Mouse (Mus musculus) brain, embryonic 14.5 days (tissue): Measurements from ENCODE around the gene Hpcal4. TPM values are rescaled to one million over a fixed set of nuclear protein-coding genes. Genes with fewer than 3 reads are reported as not detected.

Experiments
- DNase-seq: peaks from one replicate; pipeline ENCODE4 v3.0.0-alpha.2; 2011; ENCODE audit warnings: low read depth
- CTCF ChIP-seq: fragments of 200-500 bp; IDR thresholded peaks from 2 replicates; pipeline ENCODE4 v1.5.1; 2012; ENCODE audit warnings: inconsistent platforms, mild to moderate bottlenecking, moderate library complexity, borderline replicate concordance; ENCODE audit not compliant: insufficient read depth, insufficient read length; ENCODE audit errors: extremely low read depth
- POLR2A ChIP-seq: fragments of 200-500 bp; IDR thresholded peaks from 2 replicates; pipeline ENCODE4 v1.6.1; 2012; ENCODE audit warnings: mild to moderate bottlenecking, inconsistent platforms, borderline replicate concordance; ENCODE audit not compliant: poor library complexity, insufficient read depth, insufficient read length, severe bottlenecking; ENCODE audit errors: extremely low read depth
- polyA plus RNA-seq: library from polyadenylated mRNA; depleted of rRNA; stranded (reverse); fragments of >200 nt; gene quantifications from 2 replicates; pipeline ENCODE4 v1.2.3, GENCODE M21; 2012; rRNA removed

Gene Hpcal4
- polyA plus RNA-seq, 1 experiment: 16.5 TPM

GRCm38 (mm10) chr4:123227707-123228106, 44.7 kb downstream of the Hpcal4 start:
- TF ChIP-seq CTCF (no peak), POLR2A (no peak)
- no peak for DNase-seq

DNA sequence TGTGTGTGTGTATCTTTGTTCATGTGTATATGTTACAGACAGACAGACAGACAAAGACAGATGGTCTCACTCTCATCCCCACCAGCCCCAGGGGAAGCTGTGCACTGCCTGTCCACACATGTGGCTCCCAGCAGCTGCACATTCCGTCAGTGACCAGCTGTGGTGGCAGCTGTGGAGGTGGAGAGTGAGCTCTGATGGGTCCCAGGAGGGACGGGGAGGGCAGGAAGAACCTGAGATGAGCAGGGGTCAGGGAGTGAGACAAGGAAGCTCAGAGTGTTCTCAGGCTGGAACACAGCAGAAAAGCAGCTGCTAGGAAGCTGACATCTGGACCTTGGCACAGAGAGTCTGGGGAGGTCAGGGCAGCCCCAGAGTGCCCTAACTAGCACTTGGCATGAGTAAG, 45.2 kb downstream of the Hpcal4 start:
- no peak for DNase-seq
- TF ChIP-seq POLR2A (no peak), CTCF (no peak)

DNA sequence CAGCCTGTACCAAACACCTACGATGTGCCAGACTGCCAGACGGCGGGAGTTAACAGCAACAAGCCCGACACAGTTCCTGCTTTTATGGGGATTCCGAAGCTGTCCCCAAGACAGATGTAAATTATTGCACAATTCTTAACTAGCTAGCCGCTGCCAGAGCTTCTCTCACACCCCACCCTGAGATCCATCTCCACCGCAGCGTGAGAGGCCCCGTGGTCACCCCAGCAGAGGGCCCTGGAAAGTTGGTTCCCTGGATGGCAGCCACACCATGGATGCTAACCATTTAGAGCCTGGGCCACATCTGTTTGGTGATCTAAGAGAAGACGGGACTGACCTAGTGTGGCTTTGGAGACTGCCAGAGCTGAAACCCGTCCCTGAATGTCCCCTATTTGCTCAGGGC, 46.1 kb downstream of the Hpcal4 start:
- no peak for TF ChIP-seq CTCF
- no peak for TF ChIP-seq POLR2A
- no peak for DNase-seq

GRCm38 (mm10) chr4:123232841-123233240, 49.8 kb downstream of the Hpcal4 start:
- TF ChIP-seq CTCF (no peak), POLR2A (no peak)
- DNase-seq: no peak

DNA sequence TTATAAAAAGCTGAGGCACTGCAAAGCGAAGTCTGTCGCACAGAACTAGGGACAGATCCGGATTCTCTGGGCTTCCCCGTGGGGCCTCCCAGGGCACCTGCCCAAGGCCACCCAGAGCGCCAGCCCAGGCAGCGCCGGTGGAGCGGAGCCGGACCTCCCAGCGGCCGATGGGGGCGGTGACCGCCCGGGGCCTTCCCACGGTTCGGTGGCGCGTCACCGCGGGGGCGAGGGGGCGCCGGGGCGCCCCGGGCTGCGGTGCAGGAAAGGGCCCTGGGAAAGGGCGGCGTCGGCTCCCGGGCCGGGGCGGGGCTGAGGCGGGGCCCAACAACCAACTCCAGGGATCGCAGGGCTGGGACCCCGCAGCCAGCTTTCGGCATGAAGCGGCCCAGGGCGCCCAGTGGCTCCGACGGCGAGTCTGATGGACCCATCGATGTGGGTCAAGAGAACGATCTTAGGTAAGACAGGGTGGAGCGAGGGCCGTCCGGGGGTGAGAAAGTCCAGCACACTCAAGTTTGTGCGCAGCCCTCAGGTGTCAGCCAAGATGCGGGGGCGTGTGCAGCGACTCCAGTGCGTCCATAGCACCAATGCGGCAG, 50.6 kb downstream of the Hpcal4 start, which contains the start of gene Heyl:
TSS of gene Heyl (plus strand) at position 65 of the 593 bp plus-strand sequence.
- DNase-seq: no peak
- no peak for TF ChIP-seq POLR2A
- TF ChIP-seq CTCF: no peak

GRCm38 (mm10) chr4:123235835-123236430, 52.9 kb downstream of the Hpcal4 start:
- DNase-seq: no peak
- TF ChIP-seq POLR2A (no peak), CTCF (no peak)

DNA sequence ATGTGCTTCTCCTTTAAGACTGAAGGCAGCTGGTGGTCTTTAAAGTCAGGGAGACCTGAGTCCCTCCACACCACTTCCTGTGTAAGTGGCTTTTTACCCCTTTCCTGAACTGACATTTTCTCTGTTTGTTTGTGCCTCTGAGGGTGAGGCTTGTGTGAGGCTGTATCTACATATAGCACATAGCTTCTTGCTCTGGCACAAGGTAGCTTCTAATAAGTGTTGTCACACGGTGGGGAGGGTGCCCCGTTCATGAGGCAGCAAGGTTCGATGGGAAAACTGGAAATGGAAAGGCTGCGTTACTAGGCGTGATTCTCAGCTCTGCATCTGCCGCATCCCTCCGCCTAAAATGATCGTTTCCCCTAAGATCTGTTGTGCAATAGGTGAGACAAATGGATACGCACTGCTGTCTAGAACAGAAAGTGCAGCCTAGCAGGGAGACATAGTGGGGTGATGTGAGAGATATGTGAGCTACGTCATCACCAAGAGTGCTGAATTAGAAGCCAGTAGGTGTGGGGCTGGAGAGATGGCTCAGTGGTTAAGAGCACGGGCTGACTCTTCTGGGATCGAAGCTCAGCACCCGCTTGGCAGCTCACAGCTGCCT, 53.5 kb downstream of the Hpcal4 start:
- DNase-seq: no peak
- TF ChIP-seq CTCF: no peak
- no peak for TF ChIP-seq POLR2A

DNA sequence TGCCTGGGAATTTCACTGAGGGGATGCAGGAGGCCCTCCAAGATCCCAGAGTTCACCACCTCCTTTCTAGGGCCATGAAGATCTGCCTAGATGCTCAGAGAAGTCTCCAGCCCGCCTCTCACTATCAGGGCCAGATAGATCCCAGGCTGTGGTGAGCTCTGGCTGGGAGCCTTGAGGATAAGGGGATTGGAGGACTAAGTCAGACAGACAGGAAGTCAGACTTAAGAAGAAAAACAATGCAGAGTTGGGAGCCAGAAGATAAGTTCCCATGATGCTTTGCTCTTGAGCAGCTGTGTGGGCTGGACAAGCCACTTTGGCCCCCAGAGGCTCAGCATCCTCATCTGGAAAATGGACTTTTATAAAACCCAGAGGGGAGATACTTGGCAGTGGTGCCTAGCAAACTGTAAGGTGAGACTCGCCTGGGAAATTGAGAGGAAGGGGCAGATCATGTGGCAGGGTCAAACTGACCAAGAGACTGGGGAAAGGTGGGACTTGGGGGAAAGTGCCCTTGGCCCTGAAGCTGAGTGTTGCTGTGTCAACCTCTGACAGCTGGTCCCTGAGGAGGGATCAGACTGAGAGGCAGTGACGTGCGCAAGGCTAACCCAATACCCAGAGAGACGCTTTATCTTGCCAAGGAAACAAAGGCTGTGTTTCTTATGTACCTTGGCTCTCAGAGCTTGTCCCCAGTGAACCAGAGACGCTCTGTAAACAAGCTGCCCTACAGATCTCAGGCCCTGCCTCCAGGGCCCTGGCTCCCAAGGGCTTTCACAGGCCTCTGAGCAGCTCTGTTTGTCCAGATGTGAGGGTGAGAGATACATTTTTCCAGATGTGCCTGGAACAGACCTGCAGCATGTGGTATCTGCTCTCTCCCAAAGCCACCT, 54.6 kb downstream of the Hpcal4 start:
- no peak for TF ChIP-seq CTCF
- no peak for TF ChIP-seq POLR2A
- DNase-seq: no peak

DNA sequence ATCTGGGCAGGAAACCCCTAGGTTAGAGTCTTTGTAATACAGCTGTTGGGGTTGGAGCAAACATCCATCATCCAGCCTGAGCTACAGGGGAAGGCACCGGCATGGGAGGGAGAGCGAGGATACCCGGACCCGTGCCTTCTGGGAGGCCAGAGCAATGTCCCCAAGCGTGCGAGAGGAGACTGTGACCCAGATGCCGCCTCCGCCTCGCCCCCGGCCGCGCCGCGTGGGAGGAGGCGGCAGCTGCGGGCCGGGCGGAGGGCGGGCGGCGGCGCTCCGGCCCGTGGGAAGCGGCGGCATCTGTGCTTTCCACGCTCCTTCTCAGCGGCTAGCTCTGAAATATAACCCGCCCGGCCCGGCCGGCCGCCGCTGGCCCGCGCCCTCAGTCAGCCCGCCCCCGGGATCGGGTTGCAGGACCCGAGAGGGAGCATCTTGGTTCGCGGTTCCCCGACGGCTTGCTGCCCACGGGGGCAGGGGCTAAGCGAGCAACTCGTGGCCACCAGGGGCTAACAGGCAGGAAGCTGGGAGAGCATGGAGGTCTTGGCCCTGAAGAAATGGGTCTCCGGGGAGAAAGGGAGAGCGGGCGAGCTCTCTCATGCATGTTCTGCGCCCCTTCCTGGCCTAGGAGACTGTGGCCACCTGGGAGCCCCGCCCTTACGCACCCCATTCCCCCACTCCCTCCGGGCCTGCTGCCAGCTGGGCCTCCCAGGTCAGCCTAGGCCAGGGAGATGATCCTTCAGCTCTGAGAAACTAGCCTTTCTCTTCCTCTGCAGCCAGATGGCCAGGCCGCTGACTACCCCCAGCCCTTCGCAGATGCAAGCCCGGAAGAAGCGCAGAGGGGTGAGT, 56.6 kb downstream of the Hpcal4 start:
- TF ChIP-seq POLR2A: no peak
- TF ChIP-seq CTCF: no peak
- peak; percentile 38 for DNase-seq

Other genes starting within 250 kb of the Hpcal4 start
- gene Mfsd2a, start 222.0 kb upstream of the Hpcal4 start, polyA plus RNA-seq: 44.7 and 51.8 TPM in 2 replicates
- 85.4 and 95.3 TPM in 2 replicates for gene Mycl, start 187.6 kb upstream of the Hpcal4 start, polyA plus RNA-seq
- gene Trit1, start 166.6 kb upstream of the Hpcal4 start, polyA plus RNA-seq: 19.5 and 20.4 TPM in 2 replicates
- gene Bmp8b, start 78.1 kb upstream of the Hpcal4 start, polyA plus RNA-seq: 0.59 and 0.75 TPM in 2 replicates
- 0.33 and 0.59 TPM in 2 replicates for gene Oxct2b, start 67.0 kb upstream of the Hpcal4 start, polyA plus RNA-seq
- gene Ppie, start 43.3 kb upstream of the Hpcal4 start, polyA plus RNA-seq: 34.8 and 40.2 TPM in 2 replicates
- gene Nt5c1a, start 18.3 kb downstream of the Hpcal4 start, polyA plus RNA-seq: 0.22 TPM in 1 of 2 replicates, not detected in the other
- 3.4 and 7.5 TPM in 2 replicates for gene Heyl, start 50.3 kb downstream of the Hpcal4 start, polyA plus RNA-seq
- 79.9 and 85.0 TPM in 2 replicates for gene Pabpc4, start 79.1 kb downstream of the Hpcal4 start, polyA plus RNA-seq
- 0.04 and 0.09 TPM in 2 replicates for gene Oxct2a, start 140.4 kb downstream of the Hpcal4 start, polyA plus RNA-seq
- gene Bmp8a, start 160.0 kb downstream of the Hpcal4 start, polyA plus RNA-seq: 0.15 and 0.25 TPM in 2 replicates